Mouse (Mus musculus) cerebellum, adult 18-20 months (tissue): ENCODE measurements around the gene Ism1.

Experiments used
- DNase-seq, 2 experiments: peaks; one replicate each; pipeline ENCODE4 v3.0.0; 2021

Gene Ism1

DNA sequence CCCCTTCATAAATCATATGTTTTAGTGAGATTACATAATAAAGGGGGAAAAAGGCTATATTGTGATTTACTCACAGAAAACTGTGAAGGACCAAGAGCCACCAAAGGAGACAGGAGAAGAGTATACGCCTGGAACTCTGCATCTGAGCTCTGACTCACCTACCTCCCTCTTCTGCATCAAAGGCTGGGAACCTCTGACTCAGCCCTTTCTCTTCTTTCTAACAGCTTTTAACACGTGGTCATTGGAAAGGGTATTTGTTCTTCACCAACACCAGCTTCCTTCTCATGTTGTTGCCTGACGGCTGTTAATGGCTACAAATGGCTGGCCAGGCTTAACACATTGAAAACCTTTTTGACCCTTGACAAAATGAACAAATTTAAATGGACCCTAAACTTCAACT lies 36.2 kb downstream of the Ism1 start:
- DNase-seq: no peak

DNA sequence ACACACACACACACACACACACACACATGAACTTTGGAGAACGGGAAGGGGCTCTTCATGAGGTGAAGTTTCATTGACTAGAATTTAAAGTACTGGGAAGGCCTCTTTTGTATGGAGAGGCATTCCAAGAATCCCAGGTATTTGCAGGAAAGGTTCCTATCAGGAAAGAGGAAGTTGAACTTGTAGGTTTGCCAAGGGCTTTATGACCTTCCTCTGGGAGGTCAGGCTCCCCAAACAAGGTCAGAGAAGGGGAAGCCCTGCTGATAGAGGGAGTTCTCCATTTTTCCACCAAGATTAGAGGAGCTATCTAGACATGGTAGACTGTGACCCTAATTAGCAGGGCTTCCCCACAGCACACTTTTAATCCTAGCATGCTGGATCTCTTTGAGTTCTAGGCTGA lies 39.8 kb downstream of the Ism1 start:
- no peak for DNase-seq

GRCm38 (mm10) chr2:139722700-139723099 lies 44.7 kb downstream of the Ism1 start:
- DNase-seq: peak; percentile 65 to 74

DNA sequence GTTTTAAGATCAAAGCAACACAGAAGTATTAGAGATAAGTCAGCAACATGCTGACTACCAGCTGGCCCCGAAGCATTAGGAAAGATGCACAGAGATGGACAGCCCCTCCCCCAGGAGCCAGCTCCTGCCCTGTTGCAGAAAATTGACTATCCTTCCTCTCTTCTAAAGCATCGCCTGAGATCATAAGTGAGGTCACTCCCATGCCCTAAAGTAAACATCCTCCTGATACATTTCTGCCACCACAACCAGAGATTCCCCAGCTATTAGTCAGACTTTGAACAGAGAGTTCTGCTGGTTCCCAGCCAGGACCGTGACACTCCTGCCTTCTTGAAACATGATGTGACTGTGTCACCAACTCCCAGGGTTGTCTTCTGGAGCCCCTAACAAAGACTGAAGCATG lies 45.3 kb downstream of the Ism1 start:
- no peak for DNase-seq

GRCm38 (mm10) chr2:139724202-139724838 lies 46.3 kb downstream of the Ism1 start:
- DNase-seq: no peak

DNA sequence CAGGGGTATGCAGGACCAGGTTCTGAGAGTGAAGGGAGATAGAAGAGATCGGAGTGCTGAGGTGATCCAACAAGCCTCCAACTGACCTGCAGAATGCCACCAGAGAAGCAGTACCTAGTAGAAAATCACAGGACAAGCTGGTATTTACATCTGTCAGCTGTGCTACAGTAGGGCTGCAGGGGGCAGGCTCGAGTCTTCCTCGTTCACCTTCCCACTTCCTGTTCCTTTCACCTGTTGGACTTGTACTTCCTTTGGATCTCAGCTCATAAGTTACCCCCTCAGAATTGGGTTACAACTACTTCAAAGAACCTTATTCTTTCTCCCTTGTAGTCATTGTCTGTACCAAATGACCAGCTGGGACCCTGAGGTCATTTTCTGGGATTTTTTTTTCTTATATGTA lies 47.4 kb downstream of the Ism1 start:
- no peak for DNase-seq

DNA sequence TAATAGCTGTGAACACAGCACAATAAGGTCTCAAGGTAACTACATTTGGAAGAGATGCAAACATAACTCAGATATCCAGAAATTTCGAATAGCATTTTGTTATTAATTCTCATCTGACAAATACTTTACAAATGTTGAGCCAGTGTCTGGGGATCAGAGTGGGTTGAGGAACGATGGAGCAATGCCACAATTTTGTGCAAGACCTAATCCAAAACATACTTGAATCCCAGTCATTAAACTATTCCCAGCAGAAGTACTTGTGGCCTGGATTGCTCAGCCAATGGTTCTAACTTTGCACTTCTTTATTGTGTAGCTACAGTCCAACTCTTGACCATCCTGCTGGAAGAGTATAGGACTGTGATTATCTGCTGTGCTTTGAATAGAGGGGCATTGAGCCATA lies 50.1 kb downstream of the Ism1 start:
- no peak for DNase-seq

DNA sequence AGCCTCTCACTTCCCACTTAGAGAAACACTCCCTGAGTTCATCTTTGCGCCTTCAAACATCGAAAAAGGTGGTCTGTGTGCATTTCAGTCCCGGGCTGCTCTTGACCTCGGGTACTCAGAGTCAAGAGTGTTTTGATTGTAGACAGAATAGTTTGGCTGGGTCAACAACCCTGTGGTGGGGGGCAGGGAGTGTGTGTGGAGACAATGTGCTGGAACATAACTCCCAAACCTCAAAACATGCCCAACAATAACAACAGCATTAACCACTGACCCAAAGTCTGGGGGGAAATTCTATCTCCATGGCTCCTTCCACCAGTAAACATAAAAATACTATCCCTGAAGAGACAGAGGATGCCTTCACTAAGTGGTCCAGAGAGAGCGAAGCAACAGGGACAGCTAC lies 51.4 kb downstream of the Ism1 start:
- DNase-seq: no peak

DNA sequence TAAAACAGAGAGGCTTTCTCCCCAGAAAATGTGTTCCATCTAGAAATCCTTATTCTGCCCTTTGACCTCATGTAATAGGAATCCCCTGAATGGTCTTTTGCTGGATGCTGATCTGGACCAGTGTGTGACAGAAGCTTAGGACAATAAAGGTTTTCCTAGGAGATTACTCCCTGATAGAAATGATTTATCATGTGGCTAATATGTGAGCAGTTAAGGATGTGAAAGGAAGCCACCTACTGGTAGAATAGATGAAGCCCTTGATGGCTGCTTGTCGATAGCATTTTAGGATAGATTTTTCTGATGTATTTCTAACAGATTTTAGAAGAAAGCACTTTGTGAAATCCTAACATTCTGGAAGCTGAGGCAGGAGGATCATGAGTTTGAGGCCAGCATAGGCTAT lies 64.4 kb downstream of the Ism1 start:
- DNase-seq: no peak

DNA sequence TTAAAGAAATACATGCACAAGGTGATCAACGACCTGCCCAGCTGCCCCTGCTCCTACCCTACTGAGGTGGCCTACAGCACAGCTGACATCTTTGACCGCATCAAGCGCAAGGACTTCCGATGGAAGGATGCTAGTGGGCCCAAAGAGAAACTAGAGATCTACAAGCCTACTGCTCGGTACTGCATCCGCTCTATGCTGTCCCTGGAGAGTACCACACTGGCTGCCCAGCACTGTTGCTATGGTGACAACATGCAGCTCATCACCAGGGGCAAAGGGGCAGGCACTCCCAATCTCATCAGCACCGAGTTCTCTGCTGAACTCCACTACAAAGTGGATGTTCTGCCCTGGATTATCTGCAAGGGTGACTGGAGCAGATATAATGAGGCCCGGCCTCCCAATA lies 79.0 kb downstream of the Ism1 start:
- no peak for DNase-seq

DNA sequence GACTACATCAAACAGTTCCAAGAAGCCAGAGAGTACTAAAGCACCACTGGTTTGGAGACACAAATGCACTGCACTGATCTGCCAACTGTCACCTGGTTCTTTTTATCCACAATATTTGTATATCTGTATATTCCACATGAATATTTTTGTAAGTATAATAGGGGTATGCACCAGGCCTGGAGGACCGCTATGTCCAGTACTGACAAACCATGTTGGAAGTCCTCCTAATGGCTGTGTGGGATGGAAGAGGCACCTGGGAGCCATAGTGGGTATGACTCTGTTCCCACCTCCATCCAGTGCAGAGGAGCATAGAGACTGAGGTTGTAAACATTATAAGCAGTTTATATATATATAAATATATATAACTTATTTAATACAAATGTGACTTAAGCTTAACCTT lies 79.5 kb downstream of the Ism1 start:
- no peak for DNase-seq

- no peak for DNase-seq
Measured at GRCm38 (mm10) chr2:139764355-139764754, 86.4 kb downstream of the Ism1 start.

- no peak for DNase-seq
Measured at GRCm38 (mm10) chr2:139774949-139775570, 97.1 kb downstream of the Ism1 start.

DNA sequence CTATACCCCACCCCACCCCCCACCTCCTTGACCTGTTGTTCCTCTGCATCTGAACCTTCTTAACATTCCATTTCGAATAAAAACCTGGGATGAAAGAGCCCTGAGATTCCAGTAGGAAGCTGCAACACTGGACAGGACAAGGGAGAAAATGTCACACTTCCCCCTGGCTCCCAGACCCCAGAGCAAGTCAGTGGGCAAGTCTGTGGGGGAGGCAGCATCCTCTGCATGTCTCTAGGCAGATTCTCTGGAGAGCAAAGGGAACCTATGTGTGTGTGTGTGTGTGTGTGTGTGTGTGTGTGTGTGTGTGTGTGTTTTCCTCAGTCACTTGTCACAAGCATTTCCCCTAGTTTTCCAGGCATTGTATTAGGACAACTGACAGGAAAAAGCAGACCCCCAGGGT lies 98.7 kb downstream of the Ism1 start:
- DNase-seq: no peak

- no peak for DNase-seq
Measured at GRCm38 (mm10) chr2:139778283-139778682, 100.3 kb downstream of the Ism1 start.

DNA sequence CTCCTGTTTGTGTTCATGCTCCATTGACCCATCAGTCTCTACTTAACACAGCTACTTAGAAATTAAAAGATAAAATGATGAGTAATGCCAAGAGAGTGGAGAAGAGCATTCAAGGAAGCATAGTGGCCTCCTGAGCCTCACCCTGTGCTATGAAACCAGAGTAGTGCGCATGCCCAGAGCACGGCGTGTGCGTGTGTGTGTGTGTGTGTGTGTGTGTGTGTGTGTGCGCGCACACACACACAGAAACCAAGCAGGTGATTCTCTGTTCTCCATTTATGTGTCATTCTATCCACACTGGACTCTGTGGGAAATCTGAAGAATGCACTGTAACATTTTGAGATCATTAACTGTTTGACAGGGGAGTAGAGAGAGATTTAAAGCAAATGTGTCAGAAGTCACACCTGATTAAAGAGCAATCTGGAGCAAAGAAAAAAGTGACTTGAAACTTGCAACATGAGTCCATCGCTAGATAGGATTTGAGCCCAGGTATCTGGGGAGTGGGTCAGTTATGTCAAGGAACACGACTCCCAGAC lies 105.4 kb downstream of the Ism1 start:
- no peak for DNase-seq

DNA sequence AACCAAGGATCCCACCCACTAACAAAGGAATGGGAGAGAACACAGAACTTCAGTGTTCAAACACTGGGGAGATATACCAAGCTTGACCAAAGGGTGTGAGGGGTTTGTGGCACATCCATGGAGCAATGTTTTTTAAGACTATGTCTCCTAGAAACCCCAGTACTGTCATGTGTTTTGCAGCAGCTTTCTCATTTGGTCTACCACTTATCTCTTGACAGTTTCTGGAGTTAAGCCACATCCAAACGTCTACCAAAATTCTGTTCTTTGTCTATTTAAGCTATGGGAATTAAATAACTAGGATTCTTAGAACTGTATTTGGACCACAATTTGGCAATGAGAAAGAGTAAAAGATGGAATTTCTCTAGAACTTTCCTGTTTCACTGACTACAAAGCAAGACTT lies 106.5 kb downstream of the Ism1 start:
- DNase-seq: no peak

DNA sequence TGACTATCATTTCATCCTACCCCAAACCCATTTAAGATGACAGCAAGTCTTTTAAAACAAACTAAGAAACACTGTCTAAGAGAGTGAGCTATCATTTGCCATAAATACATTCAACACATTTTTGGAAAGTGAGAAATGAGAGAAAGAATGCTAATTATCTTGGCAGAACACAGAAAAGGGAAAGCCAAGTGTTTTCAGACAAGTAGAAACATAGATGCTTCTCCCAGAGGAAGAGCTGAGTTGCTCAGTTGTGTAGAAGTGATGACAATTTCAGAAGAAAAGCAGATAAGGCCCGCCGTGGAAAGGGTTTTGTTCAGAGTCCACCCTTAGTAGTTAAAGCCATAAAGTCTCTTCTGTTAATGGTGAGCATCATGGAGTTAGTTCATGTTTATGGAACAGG lies 107.0 kb downstream of the Ism1 start:
- no peak for DNase-seq

DNA sequence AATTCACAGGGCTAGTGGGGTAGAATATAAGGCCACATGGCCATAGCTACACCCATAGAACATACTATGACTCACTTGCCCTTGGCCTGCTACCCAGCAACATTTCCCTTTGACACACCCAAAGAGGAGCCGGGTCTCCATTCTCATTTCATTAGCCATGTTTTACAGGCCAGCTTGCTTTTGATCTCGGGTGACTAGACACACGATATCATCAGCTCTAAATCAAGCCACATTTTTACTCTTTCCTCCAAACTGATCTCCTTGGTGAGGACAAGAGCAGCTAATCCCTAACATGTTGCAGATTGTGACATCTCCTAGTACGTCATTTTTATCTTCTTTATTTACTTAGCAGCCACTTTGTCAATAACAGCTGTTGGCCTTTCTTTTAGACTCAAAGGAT lies 110.7 kb downstream of the Ism1 start:
- no peak for DNase-seq

- DNase-seq: no peak
Measured at GRCm38 (mm10) chr2:139792345-139793120, 114.6 kb downstream of the Ism1 start.

DNA sequence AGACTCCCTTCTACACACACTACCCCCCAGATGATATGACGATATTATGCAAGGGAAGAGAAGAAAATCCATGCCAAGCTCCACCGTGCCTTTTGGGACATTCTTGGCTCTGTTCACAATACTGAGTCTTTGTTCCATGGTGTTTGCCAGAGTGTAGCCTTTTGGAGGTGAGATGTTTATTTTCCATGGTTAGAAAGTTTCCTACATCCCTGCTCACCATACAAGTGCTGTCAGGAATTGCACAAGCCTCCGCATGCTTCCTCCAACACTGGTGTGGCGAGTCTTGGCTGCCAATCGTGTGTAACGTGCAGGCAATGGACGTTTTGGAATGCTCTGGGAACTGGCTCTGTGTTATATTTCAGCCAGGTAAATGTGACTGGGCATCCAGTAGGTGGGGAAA lies 126.1 kb downstream of the Ism1 start:
- DNase-seq: no peak

DNA sequence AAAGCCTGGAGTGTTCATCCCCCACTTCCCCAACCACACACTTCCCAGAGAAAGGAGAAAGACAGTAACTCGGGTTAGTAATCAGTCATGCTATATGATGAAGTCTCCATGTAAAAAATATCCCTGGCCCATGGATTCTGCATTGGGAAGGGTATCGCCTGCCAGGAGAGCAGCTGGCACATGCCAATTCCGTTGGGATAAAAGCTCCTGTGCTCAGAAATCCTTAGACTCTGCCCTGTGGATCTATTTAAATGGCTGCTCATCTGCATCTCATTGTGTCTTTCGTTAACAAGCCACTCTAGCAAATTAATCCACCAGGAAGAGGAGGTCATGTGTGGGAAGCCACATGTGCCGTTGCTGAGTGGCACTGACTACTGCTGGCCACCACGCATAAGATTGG lies 129.9 kb downstream of the Ism1 start:
- DNase-seq: no peak
